Mouse (Mus musculus): ENCODE measurements at regions not wholly inside any gene's neighbourhood (a gene's known extent, or its start where the extent isn't known, plus 50 kb on each side); places are given as distances from the start of the nearest gene placed in this dataset.

GRCm38 (mm10) chr1:119254928-119255327 lies 167.1 kb downstream of the Inhbb start:
- WGBS = 93% methylated on average over 5 of the region's 5 CpGs
- TF ChIP-seq CTCF (IDR thresholded peaks at IDR 0.05; ENCODE audit: low read depth, low read length) (no peak), POLR2A (IDR thresholded peaks at IDR 0.05; ENCODE audit: extremely low read depth, insufficient read depth, low read length) (no peak)
- H3K36me3 ChIP-seq (ENCODE audit: control insufficient read depth, insufficient read depth, low read length) = no peaks in the 10 kb centered on the region

GRCm38 (mm10) chr1:119253371-119253851 lies 168.6 kb downstream of the Inhbb start:
- H3K79me2 ChIP-seq (ENCODE audit: control insufficient read depth, insufficient read depth, low read length) = no peaks in the 10 kb centered on the region
- 0 out of 2 replicates have a peak overlapping the region, but pooled peaks have one; percentile 2 for H3K27ac ChIP-seq (replicated peaks; ENCODE audit: insufficient read depth, low read depth, low read length)
- no peak overlapping the region for H3K4me3 ChIP-seq (ENCODE audit: insufficient read depth, low read depth, low read length)
- WGBS = 27% methylated on average over 7 of the region's 7 CpGs
- TF ChIP-seq CTCF (IDR thresholded peaks at IDR 0.05; ENCODE audit: low read depth, low read length) = peak; percentile 45; the same call in 1 of the 2 replicates
- no peak for TF ChIP-seq POLR2A (IDR thresholded peaks at IDR 0.05; ENCODE audit: extremely low read depth, insufficient read depth, low read length)
- no peaks in the 10 kb centered on the region; the same call in 1 of the 2 replicates for H3K27me3 ChIP-seq (ENCODE audit: control insufficient read depth, insufficient read depth, low read length)
- no peak overlapping the region for H3K9ac ChIP-seq (ENCODE audit: low read depth, low read length)
- DNase-seq (ENCODE audit: extremely low read depth, low read depth, low spot score) = peak; percentile 94
- no peaks in the 10 kb centered on the region for H3K36me3 ChIP-seq (ENCODE audit: control insufficient read depth, insufficient read depth, low read length)
- peaks cover 6% of the 10 kb centered on the region for H3K4me1 ChIP-seq (ENCODE audit: control insufficient read depth, insufficient read depth, low read length)

More at GRCm38 (mm10) chr1:119254928-119255327, 167.1 kb downstream of the Inhbb start:
- peaks cover 2% of the 10 kb centered on the region; the same call in 1 of the 2 replicates for H3K4me1 ChIP-seq (ENCODE audit: control insufficient read depth, insufficient read depth, low read length)
- DNase-seq (ENCODE audit: extremely low read depth, low read depth, low spot score) = no peak
- H3K9ac ChIP-seq (ENCODE audit: low read depth, low read length) = no peak overlapping the region
- H3K27ac ChIP-seq (replicated peaks; ENCODE audit: insufficient read depth, low read depth, low read length) = no peak overlapping the region
- no peaks in the 10 kb centered on the region for H3K79me2 ChIP-seq (ENCODE audit: control insufficient read depth, insufficient read depth, low read length)
- no peak overlapping the region for H3K4me3 ChIP-seq (ENCODE audit: insufficient read depth, low read depth, low read length)
- H3K27me3 ChIP-seq (ENCODE audit: control insufficient read depth, insufficient read depth, low read length) = no peaks in the 10 kb centered on the region; the same call in 1 of the 2 replicates

GRCm38 (mm10) chr1:119252403-119252802 lies 169.6 kb downstream of the Inhbb start:
- no peak overlapping the region for H3K9ac ChIP-seq (ENCODE audit: low read depth, low read length)
- H3K4me1 ChIP-seq (ENCODE audit: control insufficient read depth, insufficient read depth, low read length) = peaks cover 6% of the 10 kb centered on the region
- peaks cover 2% of the 10 kb centered on the region; the same call in 1 of the 2 replicates for H3K27me3 ChIP-seq (ENCODE audit: control insufficient read depth, insufficient read depth, low read length)
- no peaks in the 10 kb centered on the region for H3K79me2 ChIP-seq (ENCODE audit: control insufficient read depth, insufficient read depth, low read length)
- DNase-seq (ENCODE audit: extremely low read depth, low read depth, low spot score) = no peak
- TF ChIP-seq CTCF (IDR thresholded peaks at IDR 0.05; ENCODE audit: low read depth, low read length) (no peak), POLR2A (IDR thresholded peaks at IDR 0.05; ENCODE audit: extremely low read depth, insufficient read depth, low read length) (no peak)
- H3K36me3 ChIP-seq (ENCODE audit: control insufficient read depth, insufficient read depth, low read length) = no peaks in the 10 kb centered on the region
- 86% methylated on average over 6 of the region's 6 CpGs for WGBS
- no peak overlapping the region for H3K27ac ChIP-seq (replicated peaks; ENCODE audit: insufficient read depth, low read depth, low read length)
- no peak overlapping the region for H3K4me3 ChIP-seq (ENCODE audit: insufficient read depth, low read depth, low read length)

- no peak overlapping the region for H3K9ac ChIP-seq (ENCODE audit: low read depth, low read length)
Measured at GRCm38 (mm10) chr1:119251741-119252140, 170.3 kb downstream of the Inhbb start.

GRCm38 (mm10) chr1:119248776-119249495 lies 173.1 kb downstream of the Inhbb start:
- peak; percentile 95 for DNase-seq (ENCODE audit: extremely low read depth, low read depth, low spot score)
- Histone ChIP-seq H3K36me3 (ENCODE audit: control insufficient read depth, insufficient read depth, low read length) (no peaks in the 10 kb centered on the region), H3K4me3 (ENCODE audit: insufficient read depth, low read depth, low read length) (no peak overlapping the region), H3K27ac (replicated peaks; ENCODE audit: insufficient read depth, low read depth, low read length) (no peak overlapping the region), H3K9ac (ENCODE audit: low read depth, low read length) (no peak overlapping the region), H3K79me2 (ENCODE audit: control insufficient read depth, insufficient read depth, low read length) (no peaks in the 10 kb centered on the region), H3K4me1 (ENCODE audit: control insufficient read depth, insufficient read depth, low read length) (peaks cover 6% of the 10 kb centered on the region), H3K27me3 (ENCODE audit: control insufficient read depth, insufficient read depth, low read length) (0 out of 2 replicates have a peak, but pooled peaks cover 2% of the 10 kb centered on the region)
- TF ChIP-seq POLR2A (IDR thresholded peaks at IDR 0.05; ENCODE audit: extremely low read depth, insufficient read depth, low read length) (no peak), CTCF (IDR thresholded peaks at IDR 0.05; ENCODE audit: low read depth, low read length) (peak; percentile 53; the same call in 1 of the 2 replicates)
- 25% methylated on average over 5 of the region's 5 CpGs for WGBS

More at GRCm38 (mm10) chr1:119251741-119252140, 170.3 kb downstream of the Inhbb start:
- DNase-seq (ENCODE audit: extremely low read depth, low read depth, low spot score) = no peak
- 97% methylated on average over 5 of the region's 5 CpGs for WGBS
- H3K4me3 ChIP-seq (ENCODE audit: insufficient read depth, low read depth, low read length) = no peak overlapping the region
- no peaks in the 10 kb centered on the region for H3K36me3 ChIP-seq (ENCODE audit: control insufficient read depth, insufficient read depth, low read length)
- no peaks in the 10 kb centered on the region for H3K79me2 ChIP-seq (ENCODE audit: control insufficient read depth, insufficient read depth, low read length)
- TF ChIP-seq CTCF (IDR thresholded peaks at IDR 0.05; ENCODE audit: low read depth, low read length) (no peak), POLR2A (IDR thresholded peaks at IDR 0.05; ENCODE audit: extremely low read depth, insufficient read depth, low read length) (no peak)
- H3K27me3 ChIP-seq (ENCODE audit: control insufficient read depth, insufficient read depth, low read length) = 0 out of 2 replicates have a peak, but pooled peaks cover 2% of the 10 kb centered on the region
- H3K27ac ChIP-seq (replicated peaks; ENCODE audit: insufficient read depth, low read depth, low read length) = no peak overlapping the region
- peaks cover 6% of the 10 kb centered on the region for H3K4me1 ChIP-seq (ENCODE audit: control insufficient read depth, insufficient read depth, low read length)
